Mouse (Mus musculus): ENCODE data around the gene Gins1. TPM values are rescaled to one million over a fixed set of nuclear protein-coding genes. Genes with fewer than 3 reads are reported as not detected.
"Not testable (repeated sequence)": the region's sequence is repeated elsewhere in the genome, so short reads cannot be mapped to it uniquely, and the experiment has no call there.

The Gins1 gene
- polyA plus RNA-seq, 1 experiment from 2014 or later, result 7.0 TPM

DNA sequence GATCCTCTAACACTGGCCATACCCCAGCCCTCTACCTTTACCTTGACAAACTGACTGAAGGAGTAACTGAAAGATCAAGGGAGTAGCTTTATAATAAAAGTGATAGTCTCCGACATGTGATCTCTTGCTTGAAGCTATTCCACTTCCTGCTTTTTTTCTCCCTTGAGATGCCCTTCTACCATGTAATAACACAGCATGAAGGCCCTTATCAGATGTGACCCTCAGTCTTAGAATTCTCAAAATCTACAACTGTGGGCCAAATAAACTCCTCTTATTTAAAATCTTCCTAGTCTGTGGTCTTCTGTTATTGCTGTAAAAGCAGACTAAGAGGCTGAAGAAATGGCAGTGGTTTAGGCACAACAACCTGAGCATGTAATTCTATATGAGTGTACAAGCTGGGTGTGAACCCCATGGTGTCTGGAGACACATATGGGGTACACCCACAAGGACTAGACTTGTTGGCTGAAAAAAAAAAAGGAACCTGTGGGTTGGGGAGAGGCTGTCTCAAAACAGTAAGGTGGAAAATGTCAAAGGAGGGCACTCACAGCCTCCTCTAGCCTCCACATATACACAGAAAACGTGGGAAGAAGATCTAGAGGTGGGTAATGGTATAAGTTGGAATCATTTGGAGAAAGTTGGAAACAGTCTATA lies 10.5 kb upstream of the Gins1 start:
- peak overlapping the region; percentile 65 for H3K27ac ChIP-seq
- 92% methylated on average over 2 of the region's 2 CpGs for WGBS (ENCODE audit: missing documents)
- no peak overlapping the region for H3K4me3 ChIP-seq (ENCODE audit: inconsistent target)
- H3K36me3 ChIP-seq (ENCODE audit: inconsistent target), result 0 out of 2 replicates have a peak, but pooled peaks cover 7% of the 10 kb centered on the region
- peaks cover 99% of the 10 kb centered on the region for H3K79me2 ChIP-seq (ENCODE audit: inconsistent target)

DNA sequence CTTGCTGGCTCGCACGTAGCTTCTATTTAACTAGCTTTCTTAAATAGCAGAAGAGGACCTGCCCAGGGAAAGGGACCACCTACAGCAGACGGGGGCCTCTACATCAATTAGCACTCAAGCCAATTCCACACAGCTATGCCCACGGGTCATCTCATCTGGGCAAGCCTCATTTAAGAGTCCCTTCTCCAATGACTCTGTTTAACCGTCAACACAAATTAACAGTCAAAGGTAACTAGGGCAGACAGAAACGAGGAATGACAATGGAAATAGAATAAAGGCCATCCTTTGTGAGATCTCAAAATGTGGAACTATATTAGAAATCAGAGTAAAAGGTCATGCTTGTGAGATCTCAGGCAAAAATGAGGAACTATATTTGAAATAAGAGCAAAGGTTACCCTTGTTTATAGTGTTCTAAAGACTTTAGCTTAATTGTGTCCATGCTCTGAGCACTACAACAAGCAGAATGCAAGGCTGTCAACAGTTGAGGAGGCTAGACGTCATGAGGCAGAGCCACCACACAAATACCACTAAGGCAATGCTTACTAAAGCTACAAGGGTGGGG lies 9.4 kb upstream of the Gins1 start:
- peaks cover 99% of the 10 kb centered on the region for H3K79me2 ChIP-seq (ENCODE audit: inconsistent target)
- H3K4me3 ChIP-seq (ENCODE audit: inconsistent target), result no peak overlapping the region
- WGBS (ENCODE audit: missing documents), result 78% methylated on average over 6 of the region's 7 CpGs
- 0 out of 2 replicates have a peak, but pooled peaks cover 6% of the 10 kb centered on the region for H3K36me3 ChIP-seq (ENCODE audit: inconsistent target)
- peak overlapping the region; percentile 65 for H3K27ac ChIP-seq

- peaks cover 88% of the 10 kb centered on the region for H3K79me2 ChIP-seq (ENCODE audit: inconsistent target)
- H3K4me3 ChIP-seq (ENCODE audit: inconsistent target), result no peak overlapping the region
- H3K36me3 ChIP-seq (ENCODE audit: inconsistent target), result 0 out of 2 replicates have a peak, but pooled peaks cover 6% of the 10 kb centered on the region
- WGBS (ENCODE audit: missing documents), result 90% methylated on average over 6 of the region's 6 CpGs
- no peak overlapping the region for H3K27ac ChIP-seq
These were observed 4.9 kb upstream of the Gins1 start for GRCm38 (mm10) chr2:150900341-150900740.

- whole genome bisulfite sequencing (ENCODE audit: missing documents), result 96% methylated on average over 8 of the region's 8 CpGs
- Histone ChIP-seq H3K36me3 (ENCODE audit: inconsistent target) (0 out of 2 replicates have a peak, but pooled peaks cover 6% of the 10 kb centered on the region), H3K4me3 (ENCODE audit: inconsistent target) (peak overlapping the region; percentile 91), H3K79me2 (ENCODE audit: inconsistent target) (peaks cover 68% of the 10 kb centered on the region), H3K27ac (no peak overlapping the region)
These were observed 2.9 kb upstream of the Gins1 start for GRCm38 (mm10) chr2:150902347-150902746.

DNA sequence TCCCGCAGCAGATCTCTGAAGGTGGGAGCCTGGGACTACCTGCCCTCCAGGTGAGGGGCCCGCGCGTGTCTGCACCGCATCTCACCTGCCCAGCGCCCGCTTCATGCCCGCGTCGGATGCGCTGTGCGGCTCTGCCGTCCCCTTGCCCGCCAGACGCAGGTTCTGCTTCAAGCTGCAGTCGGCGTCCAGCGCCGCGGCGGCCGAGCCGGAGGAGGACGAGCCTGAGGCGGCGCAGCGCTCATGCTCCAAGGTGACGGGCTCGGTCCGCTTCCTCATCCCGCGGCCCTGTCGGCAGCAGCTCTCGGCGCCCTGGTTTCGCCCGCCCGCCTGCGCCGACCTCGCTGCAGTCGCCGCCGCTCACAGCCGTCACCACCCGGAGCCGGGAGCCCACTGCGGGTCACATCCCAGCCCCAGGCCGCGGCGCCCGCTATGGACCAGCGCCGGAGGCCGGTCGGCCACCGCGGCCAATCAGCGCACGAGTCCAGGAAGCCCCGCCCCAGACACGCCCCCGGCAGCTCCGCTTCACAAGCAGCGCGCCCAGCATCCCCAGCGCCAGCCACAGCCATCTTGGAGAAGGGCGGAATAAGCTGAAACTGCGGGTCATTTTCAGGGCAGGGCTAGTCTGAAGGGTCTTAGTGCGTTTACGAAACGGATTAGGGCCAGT lies 796 bp upstream of the Gins1 start, which contains the start of gene Abhd12:
TSS of gene Abhd12 (minus strand) at position 470 of the 664 bp plus-strand sequence.
- Histone ChIP-seq H3K79me2 (ENCODE audit: inconsistent target) (peaks cover 48% of the 10 kb centered on the region), H3K4me3 (ENCODE audit: inconsistent target) (peak within 1 kb of the TSS; percentile 91), H3K36me3 (ENCODE audit: inconsistent target) (0 out of 2 replicates have a peak, but pooled peaks cover 6% of the 10 kb centered on the region), H3K27ac (peak within 1 kb of the TSS; percentile 85)
- WGBS (ENCODE audit: missing documents), result under 1% methylated on average over 62 of the region's 72 CpGs

DNA sequence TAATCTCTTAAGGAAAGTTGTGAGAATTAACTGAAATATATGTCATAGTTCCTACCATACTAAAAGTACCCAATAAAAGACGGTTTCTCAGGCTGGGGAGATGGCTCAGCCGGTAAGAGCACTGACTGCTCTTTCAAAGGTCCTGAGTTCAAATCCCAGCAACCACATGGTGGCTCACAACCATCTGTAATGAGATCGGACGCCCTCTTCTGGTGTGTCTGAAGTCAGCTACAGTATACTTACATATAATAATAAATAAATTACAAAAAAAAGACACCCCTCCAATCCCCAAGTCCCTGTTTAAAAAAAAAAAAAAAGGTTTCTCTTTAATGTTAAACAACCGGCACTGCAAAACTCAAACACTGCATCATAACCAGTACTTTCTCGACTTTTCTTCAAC lies 3.7 kb downstream of the Gins1 start:
- 51% methylated on average over 6 of the region's 6 CpGs for WGBS (ENCODE audit: missing documents)
- not testable (repeated sequence) for H3K36me3 ChIP-seq (ENCODE audit: inconsistent target)
- peaks cover 33% of the 10 kb centered on the region for H3K79me2 ChIP-seq (ENCODE audit: inconsistent target)
- H3K4me3 ChIP-seq (ENCODE audit: inconsistent target), result peak overlapping the region; percentile 47
- peak overlapping the region; percentile 78 for H3K27ac ChIP-seq

GRCm38 (mm10) chr2:150909429-150910039 lies 4.3 kb downstream of the Gins1 start:
- peak overlapping the region; percentile 47 for H3K4me3 ChIP-seq (ENCODE audit: inconsistent target)
- H3K36me3 ChIP-seq (ENCODE audit: inconsistent target), result no peaks in the 10 kb centered on the region
- WGBS (ENCODE audit: missing documents), result under 1% methylated on average over 33 of the region's 35 CpGs
- peak overlapping the region; percentile 78 for H3K27ac ChIP-seq
- H3K79me2 ChIP-seq (ENCODE audit: inconsistent target), result peaks cover 30% of the 10 kb centered on the region

GRCm38 (mm10) chr2:150910295-150910881 lies 5.2 kb downstream of the Gins1 start:
- Histone ChIP-seq H3K79me2 (ENCODE audit: inconsistent target) (peaks cover 30% of the 10 kb centered on the region), H3K36me3 (ENCODE audit: inconsistent target) (no peaks in the 10 kb centered on the region), H3K4me3 (ENCODE audit: inconsistent target) (peak overlapping the region; percentile 47), H3K27ac (peak overlapping the region; percentile 78)
- 39% methylated on average over 7 of the region's 10 CpGs for WGBS (ENCODE audit: missing documents)

- Histone ChIP-seq H3K79me2 (ENCODE audit: inconsistent target) (peaks cover 30% of the 10 kb centered on the region), H3K36me3 (ENCODE audit: inconsistent target) (no peaks in the 10 kb centered on the region), H3K27ac (peak overlapping the region; percentile 58), H3K4me3 (ENCODE audit: inconsistent target) (no peak overlapping the region; the same call in 1 of the 2 replicates)
- 31% methylated on average over 4 of the region's 4 CpGs for WGBS (ENCODE audit: missing documents)
These were observed 9.7 kb downstream of the Gins1 start for GRCm38 (mm10) chr2:150914781-150915515.

DNA sequence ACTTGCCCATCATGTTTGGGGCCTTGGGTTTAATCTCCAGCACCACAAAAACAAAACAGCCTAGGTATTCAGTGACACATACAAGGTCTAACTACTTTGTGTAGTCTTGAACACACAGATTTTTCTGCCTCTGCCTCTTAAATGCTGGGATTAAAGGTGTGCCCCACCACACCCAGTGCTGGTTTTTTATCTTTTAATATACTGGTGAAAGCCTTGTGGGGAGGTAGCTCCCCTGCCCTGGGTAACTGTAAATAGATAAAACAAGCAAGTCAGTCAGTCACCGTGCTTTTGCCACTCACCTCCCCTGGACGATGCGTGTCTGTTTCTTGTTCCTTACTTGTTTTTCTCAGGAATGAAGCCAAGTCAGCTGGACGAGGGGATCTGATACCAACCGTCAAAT lies 10.6 kb downstream of the Gins1 start:
- 95% methylated on average over 5 of the region's 5 CpGs for WGBS (ENCODE audit: missing documents)
- Histone ChIP-seq H3K27ac (peak overlapping the region; percentile 58), H3K36me3 (ENCODE audit: inconsistent target) (no peaks in the 10 kb centered on the region), H3K79me2 (ENCODE audit: inconsistent target) (peaks cover 24% of the 10 kb centered on the region), H3K4me3 (ENCODE audit: inconsistent target) (no peak overlapping the region)

- H3K36me3 ChIP-seq (ENCODE audit: inconsistent target), result no peaks in the 10 kb centered on the region
- no peak overlapping the region for H3K27ac ChIP-seq
- H3K4me3 ChIP-seq (ENCODE audit: inconsistent target), result no peak overlapping the region
- no peaks in the 10 kb centered on the region for H3K79me2 ChIP-seq (ENCODE audit: inconsistent target)
- 95% methylated on average over 3 of the region's 3 CpGs for WGBS (ENCODE audit: missing documents)
These were observed 13.5 kb downstream of the Gins1 start for GRCm38 (mm10) chr2:150918720-150919119.

GRCm38 (mm10) chr2:150920543-150920942 lies 15.3 kb downstream of the Gins1 start:
- 89% methylated on average over 3 of the region's 3 CpGs for WGBS (ENCODE audit: missing documents)
- Histone ChIP-seq H3K27ac (peak overlapping the region; percentile 93), H3K79me2 (ENCODE audit: inconsistent target) (no peaks in the 10 kb centered on the region), H3K36me3 (ENCODE audit: inconsistent target) (no peaks in the 10 kb centered on the region), H3K4me3 (ENCODE audit: inconsistent target) (no peak overlapping the region)

DNA sequence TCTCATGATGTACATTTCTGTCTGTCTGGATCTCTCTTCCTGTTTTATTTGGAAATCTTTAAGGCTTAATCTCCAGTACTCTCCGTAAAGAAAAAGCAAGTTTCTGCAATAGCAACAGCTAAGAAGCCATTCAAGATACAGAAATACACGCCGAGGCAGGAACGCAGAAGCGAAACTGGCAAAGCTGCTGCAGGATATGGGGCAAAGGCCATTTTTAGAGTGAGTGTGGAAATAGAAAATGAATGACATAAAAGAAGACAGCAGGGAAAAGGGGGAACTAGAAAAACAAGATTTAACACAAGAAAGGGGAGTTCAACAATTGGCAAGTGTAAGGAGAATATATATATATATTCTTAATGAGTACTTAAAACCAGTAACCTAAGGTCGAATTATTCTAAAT lies 16.5 kb downstream of the Gins1 start:
- WGBS (ENCODE audit: missing documents), result 3% methylated on average over 6 of the region's 6 CpGs

DNA sequence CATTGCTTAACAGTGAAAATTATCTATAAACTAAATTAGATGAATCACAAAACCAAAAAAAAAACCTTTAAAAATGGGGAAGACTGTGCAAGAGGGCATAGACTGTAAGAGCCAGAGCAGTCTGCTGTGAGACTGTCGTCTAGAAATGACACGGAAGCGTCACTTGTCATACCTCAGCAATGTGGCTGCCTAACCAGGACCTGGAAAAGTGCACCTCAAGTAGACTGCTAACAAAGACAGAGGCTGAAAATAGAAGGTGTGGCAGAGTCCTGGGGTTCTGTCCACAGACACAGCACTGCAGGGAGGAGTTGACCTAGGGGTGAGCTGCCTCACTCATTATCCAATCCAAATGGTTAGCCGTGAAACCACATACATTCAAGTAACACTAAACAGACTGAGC lies 17.0 kb downstream of the Gins1 start:
- Histone ChIP-seq H3K4me3 (ENCODE audit: inconsistent target) (peak overlapping the region; percentile 5; the same call in 1 of the 2 replicates), H3K27ac (peak overlapping the region; percentile 93), H3K79me2 (ENCODE audit: inconsistent target) (no peaks in the 10 kb centered on the region), H3K36me3 (ENCODE audit: inconsistent target) (no peaks in the 10 kb centered on the region)
- WGBS (ENCODE audit: missing documents), result 69% methylated on average over 4 of the region's 4 CpGs

More for the DNA sequence above, 16.5 kb downstream of the Gins1 start:
- Histone ChIP-seq H3K36me3 (ENCODE audit: inconsistent target) (no peaks in the 10 kb centered on the region), H3K79me2 (ENCODE audit: inconsistent target) (no peaks in the 10 kb centered on the region), H3K4me3 (ENCODE audit: inconsistent target) (peak overlapping the region; percentile 5; the same call in 1 of the 2 replicates), H3K27ac (peak overlapping the region; percentile 93)

All from macrophage (primary cell).